Mouse (Mus musculus) embryonic fibroblast, embryonic 13.5 days (primary cell): ENCODE measurements around the gene Ggps1.

ENCODE experiments used
- CTCF ChIP-seq: IDR thresholded peaks from 2 replicates; pipeline ENCODE4 v1.5.1; 2011; ENCODE audit warnings: mild to moderate bottlenecking, control low read depth, low read length, moderate library complexity, borderline replicate concordance; ENCODE audit not compliant: insufficient read depth
- POLR2A ChIP-seq: IDR thresholded peaks from 2 replicates; pipeline ENCODE4 v1.6.1; 2011; ENCODE audit warnings: low read depth, mild to moderate bottlenecking, control low read depth, low read length, moderate library complexity

DNA sequence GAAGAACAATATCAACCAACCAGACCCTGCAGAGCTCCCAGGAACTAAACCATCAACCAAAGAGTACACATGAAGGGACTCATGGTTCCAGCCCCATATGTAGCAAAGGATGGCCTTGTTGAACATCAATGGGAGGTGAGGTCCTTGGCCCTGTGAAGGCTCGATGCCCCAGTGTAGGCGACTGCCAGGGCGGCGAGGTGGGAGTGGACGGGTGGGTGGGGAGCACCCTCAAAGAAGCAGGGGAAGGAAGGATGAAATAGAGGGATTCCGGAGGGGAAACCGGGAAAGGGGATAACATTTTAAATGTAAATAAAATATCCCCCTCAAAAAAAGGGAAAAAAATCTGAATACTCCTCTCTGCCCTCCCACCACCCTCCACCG, 24.4 kb downstream of the Ggps1 start:
- TF ChIP-seq CTCF (no peak), POLR2A (no peak)
